Mouse (Mus musculus) lung, adult 18-20 months (tissue): ENCODE results near the gene Kmt5b.

ENCODE experiments used
- DNase-seq, 2 experiments: peaks; one replicate each; pipeline ENCODE4 v3.0.0; 2022; ENCODE audit warnings: mixed read lengths in 2 of 2

Kmt5b gene

DNA sequence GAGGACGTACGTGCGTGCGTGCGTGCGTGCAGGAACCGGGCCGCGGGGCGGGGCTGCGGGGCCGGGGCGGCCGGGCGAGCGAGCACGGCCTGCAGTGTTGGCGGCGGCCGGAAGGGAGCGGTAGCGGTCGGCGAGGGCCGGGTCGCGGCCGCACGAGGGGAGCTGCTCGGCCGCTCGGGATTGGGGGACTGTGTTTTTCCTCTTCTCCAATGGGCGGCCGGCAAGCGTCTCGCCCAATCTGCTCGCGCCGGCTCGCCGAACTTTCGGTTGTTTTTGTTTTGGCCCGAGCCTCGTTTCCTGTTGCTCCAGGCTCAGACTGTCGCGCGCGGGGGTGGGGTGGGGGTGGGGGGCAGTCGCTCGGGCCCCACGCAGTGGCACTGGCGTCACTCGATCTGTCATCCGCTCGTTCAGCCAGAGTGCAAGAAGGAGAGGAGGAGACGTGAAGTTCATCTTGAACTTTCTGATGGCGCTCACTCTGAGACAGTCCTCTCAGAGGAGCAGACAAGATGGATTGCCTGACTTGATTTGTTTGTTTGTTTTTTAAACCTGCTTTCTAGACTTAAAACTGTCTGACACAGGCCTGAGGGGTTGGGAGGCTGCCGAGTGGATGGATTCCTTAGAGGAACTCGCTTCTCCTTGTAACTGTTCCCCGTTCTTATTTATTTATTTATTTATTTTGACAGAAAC is 1.6 kb downstream of the Kmt5b start:
- DNase-seq = peak; percentile 93 to 95

DNA sequence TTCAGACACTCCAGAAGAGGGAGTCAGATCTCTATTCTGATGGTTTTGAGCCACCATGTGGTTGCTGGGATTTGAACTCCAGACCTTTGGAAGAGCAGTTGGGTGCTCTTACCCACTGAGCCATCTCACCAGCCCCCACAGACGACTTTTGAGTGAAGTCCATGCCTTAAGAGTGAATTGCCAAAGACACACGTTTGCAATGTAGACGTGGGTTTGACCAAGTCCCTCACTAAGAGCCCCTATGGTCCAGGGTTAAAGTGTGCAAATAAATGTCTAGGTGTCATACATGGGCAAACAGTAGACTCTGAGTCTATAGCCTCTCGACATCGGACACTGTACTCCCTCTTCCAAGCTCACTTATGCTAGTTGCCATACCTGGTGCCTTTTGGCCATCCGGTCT is 2.3 kb downstream of the Kmt5b start:
- no peak for DNase-seq

DNA sequence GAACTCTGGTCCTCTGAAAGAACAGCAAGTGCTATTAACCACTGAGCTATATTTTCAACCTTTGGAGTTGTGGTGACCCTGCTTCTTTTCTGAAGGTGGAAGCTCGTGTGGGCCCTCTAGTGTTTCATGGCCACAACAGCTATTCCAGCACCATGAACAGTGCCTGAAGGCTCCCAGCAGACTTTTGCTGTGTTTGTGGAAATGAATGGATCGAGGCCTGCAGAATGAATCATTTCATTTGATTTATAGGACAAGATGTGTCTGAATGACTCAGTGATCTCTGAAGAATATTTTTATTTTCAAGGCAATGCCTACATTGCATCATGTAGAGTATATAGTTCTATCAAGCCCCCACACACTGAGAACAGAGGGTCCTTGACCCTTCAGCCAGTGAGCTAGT is 6.9 kb downstream of the Kmt5b start:
- peak in 1 of 2 experiments; percentile 12 for DNase-seq

DNA sequence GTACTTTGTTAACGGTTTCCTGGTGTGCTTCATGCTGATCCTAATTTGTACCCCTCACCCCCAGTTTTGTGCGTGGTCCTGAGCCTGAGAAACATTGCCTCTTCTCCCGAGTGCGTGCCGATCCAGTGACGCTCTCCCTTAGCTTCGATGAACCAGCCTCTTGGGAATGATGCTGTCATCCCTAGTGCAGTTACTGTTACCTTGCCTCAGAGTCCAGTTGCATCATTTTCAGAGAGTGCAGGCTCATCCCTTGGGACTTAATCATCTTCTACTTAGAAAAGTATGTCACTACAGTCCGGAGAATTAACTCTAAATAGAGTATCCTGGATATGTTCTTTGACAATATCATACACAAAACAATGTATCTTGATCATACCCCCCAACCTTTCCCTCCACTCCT is 11.5 kb downstream of the Kmt5b start:
- DNase-seq = no peak

DNA sequence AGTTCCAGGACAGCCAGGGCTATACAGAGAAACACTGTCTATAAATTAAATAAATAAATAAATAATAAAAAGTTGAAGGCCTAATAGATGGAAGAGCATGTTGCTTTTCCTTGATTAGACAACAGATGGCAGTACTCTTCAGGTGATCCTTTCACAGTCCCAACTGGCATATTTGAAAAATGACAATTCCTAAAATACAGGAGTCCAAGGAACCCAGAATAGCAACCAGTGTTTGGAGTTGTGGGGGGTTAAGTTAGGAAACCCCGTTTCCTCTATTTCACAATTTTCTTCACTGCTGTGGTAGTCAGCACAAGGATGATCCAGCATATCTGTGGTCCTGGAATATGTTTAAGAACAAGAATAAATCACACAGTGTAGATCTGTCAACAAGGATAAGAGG is 22.9 kb downstream of the Kmt5b start:
- no peak for DNase-seq

DNA sequence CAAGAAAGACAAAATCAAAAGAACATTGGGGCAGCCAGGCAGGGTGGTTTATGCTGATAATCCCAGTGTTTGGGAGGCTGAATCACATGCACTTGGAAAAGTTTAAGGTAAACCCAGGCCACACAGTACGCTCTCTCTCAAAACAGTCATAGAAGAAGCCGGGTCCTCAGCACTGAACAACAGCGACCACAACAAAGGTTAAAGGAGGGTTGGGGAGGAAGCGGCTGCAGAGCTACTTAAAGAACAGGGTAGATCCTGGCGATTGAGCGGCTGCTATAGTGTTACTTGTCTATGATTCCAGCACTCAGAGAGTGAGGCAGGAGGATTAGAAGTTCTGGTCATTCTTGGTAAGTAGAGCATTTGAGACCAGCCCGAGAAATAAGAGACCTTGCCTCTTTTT is 38.3 kb downstream of the Kmt5b start:
- no peak for DNase-seq

DNA sequence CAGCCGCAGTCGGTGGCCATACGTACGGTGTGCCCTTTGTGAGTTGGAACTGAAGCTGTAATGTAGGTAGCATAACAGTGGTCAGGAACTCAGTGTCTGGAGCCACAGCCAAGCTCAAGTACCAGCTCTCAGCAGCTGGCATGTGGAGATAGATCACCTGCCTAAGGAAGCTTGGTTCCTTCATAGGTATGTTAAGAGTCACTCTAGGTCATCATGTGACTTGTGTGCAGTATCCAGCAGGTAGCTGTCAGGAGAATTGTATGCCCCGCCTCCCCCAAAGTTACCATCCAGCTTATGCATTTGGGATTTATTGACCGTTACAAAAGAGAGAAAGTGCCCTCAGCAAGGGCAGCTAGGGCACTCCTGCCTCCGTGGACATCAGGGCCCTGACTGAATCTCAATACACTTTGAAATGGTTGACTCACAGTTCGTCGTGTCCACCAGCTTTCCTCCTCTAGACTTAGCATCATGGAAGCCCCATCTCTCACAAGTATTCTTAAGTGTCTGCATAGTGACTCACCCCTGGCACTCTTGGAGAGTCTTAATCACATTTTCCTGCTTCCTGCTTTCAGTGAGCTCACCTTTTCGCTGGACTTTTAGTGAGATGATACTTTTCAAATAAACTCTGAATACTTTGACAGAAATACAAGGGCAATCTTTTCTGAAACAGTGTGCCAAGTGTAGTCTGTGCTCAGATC is 43.5 kb downstream of the Kmt5b start:
- peak; percentile 73 to 77 for DNase-seq

DNA sequence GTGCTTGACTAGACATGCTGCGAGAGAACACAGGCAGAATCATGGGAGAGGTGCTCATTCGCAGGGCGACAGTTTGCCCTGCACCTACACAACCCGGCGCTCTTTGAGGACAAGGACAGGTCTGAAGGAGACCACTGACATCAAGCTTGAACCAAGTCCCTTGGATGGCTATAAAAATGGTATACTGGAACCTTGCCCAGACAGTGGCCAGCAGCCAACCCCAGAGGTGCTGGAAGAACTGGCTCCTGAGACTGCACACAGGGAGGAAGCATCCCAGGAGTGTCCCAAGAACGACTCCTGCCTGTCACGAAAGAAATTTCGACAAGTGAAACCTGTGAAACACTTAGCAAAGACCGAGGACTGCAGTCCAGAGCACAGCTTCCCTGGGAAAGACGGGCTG is 47.2 kb downstream of the Kmt5b start:
- DNase-seq = no peak

DNA sequence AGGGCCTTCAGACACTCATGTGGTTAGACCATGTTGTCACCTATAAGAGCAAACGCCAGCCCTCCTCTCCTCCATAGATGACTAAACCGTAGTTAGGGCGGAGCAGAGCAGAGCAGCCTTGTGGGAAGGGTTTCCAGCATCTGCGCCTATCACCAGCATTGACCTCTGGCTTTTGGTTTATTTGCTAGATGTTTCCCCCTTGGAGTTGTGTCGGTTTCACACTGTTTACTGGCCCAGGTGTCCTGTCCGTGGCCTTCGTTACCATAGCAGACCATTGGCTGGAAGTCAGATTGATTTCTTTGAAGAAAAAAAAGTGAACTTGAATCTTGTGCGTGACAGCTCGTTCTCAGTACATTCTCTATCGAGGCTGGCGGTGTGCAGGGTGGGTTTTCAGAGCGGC is 48.6 kb downstream of the Kmt5b start:
- no peak for DNase-seq

DNA sequence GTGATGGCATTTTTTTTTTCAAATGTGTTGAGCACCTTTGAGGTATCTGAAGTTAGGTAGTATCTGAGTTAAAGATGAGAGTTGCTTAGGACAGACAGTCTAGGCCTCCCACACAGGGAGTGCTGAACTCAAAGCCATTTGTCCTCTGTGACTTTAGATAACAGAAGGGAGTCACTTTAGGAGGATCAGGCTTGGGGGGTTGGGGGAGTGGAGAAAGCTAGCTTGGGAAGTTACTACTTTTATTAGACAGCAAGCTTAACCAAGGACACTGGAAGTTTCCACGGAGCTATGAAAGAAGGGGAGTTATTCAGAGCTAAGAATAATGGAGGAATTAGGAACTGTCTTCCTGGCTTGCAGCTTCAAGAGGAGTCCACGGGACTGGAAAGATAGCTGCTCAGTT is 51.9 kb downstream of the Kmt5b start:
- DNase-seq = no peak

DNA sequence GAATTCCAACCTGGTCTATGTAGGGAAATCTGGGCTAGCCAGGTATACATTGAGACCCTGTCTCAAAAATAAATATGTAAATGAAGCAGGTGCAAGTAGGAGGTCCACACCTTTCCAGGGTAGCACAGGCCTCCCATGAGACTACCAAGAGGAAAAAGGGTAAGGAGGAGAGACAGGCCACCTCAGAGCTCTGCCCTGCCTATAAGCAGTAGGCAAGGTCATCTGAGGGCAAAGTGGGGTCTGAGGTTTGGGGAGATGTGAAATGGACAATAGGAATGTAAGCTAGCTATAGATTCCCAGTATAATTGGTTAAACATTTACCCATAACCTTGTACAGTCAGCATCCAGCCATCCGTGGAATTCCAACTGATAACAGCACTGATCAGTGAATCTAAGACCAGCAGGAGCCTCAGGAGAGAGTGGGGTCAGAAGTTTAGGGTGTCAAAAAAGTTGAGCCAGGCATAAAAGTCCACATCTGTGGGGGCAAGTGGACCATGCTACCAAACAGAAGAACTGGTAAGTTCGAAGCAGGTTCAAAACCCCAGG is 52.8 kb downstream of the Kmt5b start:
- DNase-seq = no peak

DNA sequence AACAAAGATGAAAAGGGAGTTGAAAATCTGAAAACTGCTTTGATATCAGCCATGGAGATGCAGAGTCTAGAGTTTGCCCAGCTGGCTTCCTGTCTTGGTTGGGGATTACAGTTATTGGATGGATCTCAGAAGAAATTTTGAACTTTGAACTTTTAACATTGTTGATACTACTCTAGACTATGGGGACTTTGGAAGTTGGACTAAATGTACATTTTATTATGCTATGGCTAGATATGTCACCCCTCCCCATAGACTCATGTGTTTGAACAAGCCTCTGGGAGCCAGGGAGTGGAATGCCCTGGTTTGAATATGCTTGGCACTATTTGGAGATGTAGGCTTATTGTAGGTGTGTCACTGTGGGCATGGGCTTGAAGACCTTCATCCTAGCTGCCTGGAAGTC is 57.8 kb downstream of the Kmt5b start:
- no peak for DNase-seq

DNA sequence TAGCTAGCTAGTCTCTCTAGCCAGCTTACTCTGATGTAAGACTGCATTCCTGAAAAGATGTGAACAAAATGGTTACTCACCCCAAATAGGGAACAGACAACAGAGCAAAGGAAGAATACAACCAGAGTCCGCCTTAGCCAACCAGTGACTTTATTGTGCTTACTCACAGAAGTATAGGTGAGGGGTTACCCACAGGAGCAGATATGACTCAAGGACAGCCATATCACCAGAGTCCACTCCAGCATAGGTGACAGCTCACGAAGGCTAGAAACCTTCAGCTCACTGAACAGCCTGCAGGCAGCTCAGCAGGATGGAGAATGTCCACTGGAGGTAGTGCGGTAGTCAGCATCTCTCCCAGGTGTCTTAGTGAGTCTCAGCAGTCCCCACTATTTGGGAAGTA is 62.6 kb downstream of the Kmt5b start:
- DNase-seq = no peak

DNA sequence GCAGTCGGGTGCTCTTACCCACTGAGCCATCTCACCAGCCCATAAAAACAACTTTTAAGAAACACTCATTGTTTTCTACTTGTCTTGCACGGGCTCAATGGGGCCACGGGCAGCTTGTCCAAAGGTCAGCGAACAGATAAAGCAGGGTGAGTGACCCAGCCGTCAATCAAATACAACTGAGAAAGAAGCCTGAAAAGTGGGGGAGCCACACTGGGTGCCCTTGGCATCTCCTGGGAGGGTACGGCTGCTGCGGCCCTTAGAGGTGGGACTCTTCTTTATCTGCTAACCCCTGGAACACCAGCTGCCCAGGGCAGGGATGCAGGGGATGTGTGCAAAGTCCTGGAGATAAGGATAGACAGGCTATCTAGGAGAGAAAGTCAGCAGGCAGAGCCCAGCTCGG is 64.5 kb downstream of the Kmt5b start:
- DNase-seq = no peak

DNA sequence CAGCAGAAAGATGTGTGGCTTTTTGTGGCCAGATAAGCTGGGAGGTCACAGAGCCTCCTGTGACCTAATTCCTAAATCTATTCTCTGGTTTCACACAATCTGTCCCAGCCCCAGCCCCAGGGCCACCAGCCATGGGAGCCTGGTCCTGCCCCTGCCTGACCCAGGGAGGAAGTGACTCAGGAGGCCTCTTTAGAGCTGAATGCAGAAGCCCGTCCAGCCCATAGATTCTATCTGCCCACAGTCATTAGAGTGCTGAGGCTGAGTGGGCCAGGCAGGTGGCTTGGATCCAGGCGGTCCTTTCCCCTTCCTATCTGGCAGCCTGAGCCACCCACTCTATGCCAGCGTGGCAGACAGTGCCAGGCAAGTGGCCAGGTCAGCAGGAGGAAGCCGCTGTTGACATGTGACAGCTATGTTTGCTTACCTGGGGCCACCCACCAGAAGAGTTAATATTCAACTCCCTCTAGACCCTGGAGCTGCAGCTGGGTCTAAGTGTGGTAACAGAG is 65.7 kb downstream of the Kmt5b start:
- peak; percentile 91 to 94 for DNase-seq

DNA sequence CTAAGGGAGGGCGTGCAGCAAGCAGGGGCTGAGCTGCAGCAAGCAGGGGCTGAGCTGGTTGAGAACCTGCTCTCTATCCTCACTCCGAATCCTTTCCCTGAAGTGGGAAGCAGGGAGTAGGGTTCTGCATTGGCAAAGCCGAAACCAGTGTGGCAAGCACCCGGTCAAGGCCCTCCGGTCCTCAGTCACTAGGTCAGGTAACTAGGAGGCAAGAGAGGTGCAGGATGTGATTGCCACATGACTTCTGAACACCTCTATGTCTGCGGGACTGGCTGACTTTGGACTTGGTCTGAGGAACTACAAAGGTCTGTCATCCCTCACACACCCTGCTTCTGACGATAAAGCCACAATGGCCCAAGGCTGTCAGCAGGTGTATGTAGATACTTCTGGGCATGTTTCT is 67.1 kb downstream of the Kmt5b start:
- peak in 1 of 2 experiments; percentile 36 for DNase-seq

DNA sequence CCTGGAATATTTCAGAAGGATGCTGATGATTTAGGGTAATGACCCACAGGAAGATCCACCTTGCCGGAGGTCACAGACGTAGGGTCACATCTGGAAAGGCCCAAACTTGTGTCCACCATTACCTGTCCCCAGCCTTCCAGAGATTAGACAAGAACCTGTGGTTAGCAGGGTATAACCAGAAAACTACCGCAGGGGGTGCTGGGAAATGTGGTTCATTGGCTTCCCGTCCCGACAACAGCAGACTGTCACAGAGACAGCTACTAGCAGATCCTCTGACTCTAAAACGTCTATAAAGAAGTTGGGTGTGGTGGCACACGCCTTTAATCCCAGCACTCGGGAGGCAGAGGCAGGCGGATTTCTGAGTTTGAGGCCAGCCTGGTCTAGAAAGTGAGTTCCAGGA is 69.6 kb downstream of the Kmt5b start:
- no peak for DNase-seq

DNA sequence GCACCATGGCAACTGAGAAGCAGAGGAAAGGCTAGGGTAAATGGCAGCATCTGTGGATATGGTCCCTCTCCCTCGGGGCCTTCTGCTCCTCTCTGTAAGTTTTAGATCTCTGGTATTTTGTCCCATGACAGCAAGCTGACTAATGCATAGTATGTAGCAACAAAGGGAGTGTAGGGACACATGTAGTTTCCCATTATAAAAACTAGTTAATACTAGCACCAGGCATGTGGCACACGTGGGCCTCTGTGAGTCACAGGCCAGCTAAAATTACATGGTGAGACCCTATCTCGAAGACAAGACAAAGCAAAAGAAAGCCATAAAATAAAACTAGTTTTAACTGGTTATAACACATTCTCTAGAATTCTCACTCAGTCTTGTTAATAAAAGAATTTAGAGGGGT is 71.7 kb downstream of the Kmt5b start:
- no peak for DNase-seq

DNA sequence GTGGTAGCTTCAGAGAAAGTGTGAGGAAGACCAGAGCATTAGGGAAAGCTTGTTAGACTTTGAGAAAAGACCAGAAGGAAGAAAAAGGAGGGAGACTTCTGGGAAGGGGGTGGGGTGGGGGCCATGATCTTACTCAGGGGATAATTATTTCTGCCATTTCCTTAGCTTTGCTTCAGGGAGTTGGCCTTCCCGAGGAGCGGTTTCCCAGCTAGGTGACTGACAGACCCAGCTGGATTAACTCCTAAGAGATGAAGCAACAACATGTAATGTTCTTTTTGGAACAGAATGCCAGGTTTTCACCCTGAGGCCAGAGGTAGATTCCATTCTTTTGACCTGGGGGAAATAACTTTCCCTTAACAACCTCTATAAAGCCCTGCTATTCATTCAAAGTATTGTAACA is 72.5 kb downstream of the Kmt5b start:
- peak in 1 of 2 experiments; percentile 35 for DNase-seq

DNA sequence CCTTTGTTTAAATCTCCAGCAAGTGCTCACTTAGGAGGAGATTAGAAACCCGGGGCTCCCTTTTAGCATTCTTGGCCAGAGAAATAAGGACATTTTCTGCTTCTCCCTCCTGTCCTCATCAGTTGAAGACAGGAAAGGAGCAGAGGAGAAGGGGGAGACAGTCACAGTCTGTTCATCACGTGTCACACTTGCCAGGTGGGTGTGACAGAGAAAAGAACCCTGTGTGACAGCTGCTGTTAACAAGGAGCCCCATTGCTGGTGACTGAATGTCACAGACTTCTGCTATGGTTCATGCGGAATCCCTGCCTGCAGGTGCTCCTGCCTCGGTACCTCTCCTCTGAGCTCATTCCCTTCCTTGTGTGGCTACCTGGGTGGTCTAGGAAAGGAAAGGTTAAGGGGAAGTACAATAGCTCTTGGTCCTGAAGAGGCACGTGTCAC is 73.0 kb downstream of the Kmt5b start:
- DNase-seq = peak; percentile 53 to 75

DNA sequence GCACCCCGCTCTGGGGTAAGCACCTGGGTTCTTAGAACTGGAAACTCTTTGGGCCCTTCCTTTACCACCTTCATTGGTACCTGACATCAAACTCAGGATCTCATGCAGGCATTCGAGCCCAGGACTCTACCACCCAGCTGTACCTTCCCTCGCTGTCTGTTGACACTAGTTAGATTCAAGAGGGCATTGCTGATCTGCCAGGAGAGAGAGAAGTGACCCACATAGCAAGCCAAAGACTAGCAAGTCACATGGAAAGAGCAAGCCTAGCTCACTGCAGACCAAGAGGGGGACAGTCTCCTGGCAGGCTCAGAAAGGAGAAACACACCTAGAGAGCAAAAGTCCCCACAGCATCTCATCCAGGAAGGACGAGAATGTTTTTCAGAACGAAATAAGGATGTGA is 73.5 kb downstream of the Kmt5b start:
- no peak for DNase-seq

DNA sequence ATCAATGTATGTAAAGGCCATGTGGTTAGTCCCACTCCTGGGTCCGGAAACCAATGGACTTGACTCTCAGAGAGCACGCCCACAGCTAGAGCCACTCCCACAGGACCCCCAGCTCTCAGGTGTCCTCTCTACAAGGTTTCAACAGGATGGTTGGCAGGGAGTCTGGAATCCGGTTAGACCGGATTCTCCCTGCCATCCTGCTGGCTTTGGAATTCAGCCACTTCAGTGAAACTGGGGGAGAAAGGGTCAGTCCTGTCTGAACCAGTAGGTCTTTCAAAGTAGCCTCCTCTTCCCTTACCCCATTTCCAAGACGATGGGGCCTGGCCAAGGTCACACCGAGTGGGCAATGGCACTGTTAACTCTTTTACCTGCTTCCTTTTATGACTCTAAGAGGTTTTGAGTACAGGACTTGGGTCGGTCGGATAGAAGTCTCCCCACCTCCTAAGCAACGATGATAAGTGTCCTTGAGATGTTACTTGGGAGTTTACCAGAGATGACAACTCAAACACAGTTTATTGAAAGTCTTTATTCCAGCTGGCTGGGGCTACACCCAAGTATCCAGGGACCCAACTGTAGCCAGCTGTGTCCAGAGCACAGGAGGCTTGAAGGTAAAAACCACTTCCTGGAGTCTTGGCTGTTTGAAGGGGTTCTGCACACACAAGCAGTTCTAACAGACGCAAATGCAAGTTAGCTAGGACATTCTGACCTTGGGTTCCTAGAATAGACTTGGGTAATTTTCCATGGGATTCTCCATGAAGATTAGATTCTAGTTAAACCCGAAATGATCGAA is 75.3 kb downstream of the Kmt5b start:
- DNase-seq = peak; percentile 89 to 92

DNA sequence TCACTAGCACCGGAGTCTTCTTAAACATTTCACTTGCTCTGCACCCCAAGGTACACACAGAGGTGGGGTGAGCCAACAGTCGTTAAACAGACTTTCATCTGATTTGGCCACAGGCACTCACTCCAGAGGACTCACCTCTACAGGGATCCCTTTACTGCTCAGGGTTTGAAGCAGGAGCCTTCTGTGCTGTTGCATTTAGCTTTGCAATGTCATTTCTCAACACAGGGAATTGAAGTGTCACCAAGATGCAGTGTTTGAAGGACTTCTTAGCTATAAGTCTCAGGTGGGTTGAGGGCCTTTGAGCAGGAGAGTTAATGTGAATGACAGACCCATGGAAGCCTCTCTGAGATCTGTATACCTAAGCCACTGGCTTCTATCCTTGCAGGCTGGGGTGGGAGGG is 76.4 kb downstream of the Kmt5b start:
- no peak for DNase-seq
